Mouse (Mus musculus): ENCODE measurements around the gene Arhgef18.
A peak's percentile ranks its signal among the peaks of the same experiment; 100 is the strongest.

GRCm38 (mm10) chr8:3464309-3464708, 71.5 kb downstream of the Arhgef18 start:
- peak; percentile 40 for TF ChIP-seq CTCF (conservative IDR thresholded peaks at IDR 0.05; ENCODE audit: low read length)
- no peak for TF ChIP-seq NANOG (IDR thresholded peaks at IDR 0.05; ENCODE audit: borderline replicate concordance, low read length)
- no peak for TF ChIP-seq POU5F1 (IDR thresholded peaks at IDR 0.05; ENCODE audit: borderline replicate concordance, low read length)

All from E14TG2a.4 (cell line).